Mouse (Mus musculus) ES-E14 (cell line): ENCODE measurements around the gene Pbld2. TPM values are rescaled to one million over a fixed set of nuclear protein-coding genes. Genes with fewer than 3 reads are reported as not detected.
A peak's percentile ranks its signal among the peaks of the same experiment; 100 is the strongest.

ENCODE experiments used
- DNase-seq: peaks from one replicate; pipeline ENCODE4 v3.0.0-alpha.2; 2013; ENCODE audit warnings: low read depth, low spot score
- H3K27ac ChIP-seq: 2 replicates; pipeline ENCODE4 v1.5.1; 2012; ENCODE audit warnings: low read depth, mild to moderate bottlenecking, low read length, moderate library complexity, mixed read lengths; ENCODE audit not compliant: poor library complexity, insufficient read depth, severe bottlenecking
- H3K36me3 ChIP-seq: 2 replicates; pipeline ENCODE4 v1.6.1; 2012; ENCODE audit warnings: mild to moderate bottlenecking, low read length, moderate library complexity, mixed read lengths; ENCODE audit not compliant: control insufficient read depth, poor library complexity, insufficient read depth, severe bottlenecking
- H3K4me1 ChIP-seq, 2 experiments: fragments of 150-350 bp in 1 of 2; sonication (generic) in 1 of 2; 2 replicates each; pipeline ENCODE4 v1.6.1; 2012; ENCODE audit warnings: low read length in 2 of 2, mild to moderate bottlenecking in 1 of 2, mixed read lengths in 1 of 2; ENCODE audit not compliant: control insufficient read depth in 2 of 2, insufficient read depth in 2 of 2, poor library complexity in 1 of 2
- H3K4me3 ChIP-seq, 2 experiments: fragments of 150-350 bp in 1 of 2; sonication (generic) in 1 of 2; 2 replicates each; pipeline ENCODE4 v1.5.1; 2012; ENCODE audit warnings: low read length in 2 of 2, low read depth in 1 of 2, mild to moderate bottlenecking in 1 of 2, mixed read lengths in 1 of 2; ENCODE audit not compliant: insufficient read depth in 1 of 2, poor library complexity in 1 of 2, severe bottlenecking in 1 of 2
- H3K9ac ChIP-seq: 2 replicates; pipeline ENCODE4 v1.6.1; 2012; ENCODE audit warnings: low read depth, mild to moderate bottlenecking, low read length, mixed read lengths; ENCODE audit not compliant: poor library complexity, insufficient read depth, severe bottlenecking
- H3K9me3 ChIP-seq: fragments of 150-350 bp; sonication (generic); 2 replicates; pipeline ENCODE4 v1.6.1; 2012; ENCODE audit warnings: low read depth, mild to moderate bottlenecking, low read length; ENCODE audit not compliant: control insufficient read depth, insufficient read depth
- CHD2 ChIP-seq: IDR thresholded peaks from 2 replicates; pipeline ENCODE4 v1.6.1; 2014; ENCODE audit warnings: mild to moderate bottlenecking, low read depth, low read length, inconsistent platforms
- HCFC1 ChIP-seq: IDR thresholded peaks from 2 replicates; pipeline ENCODE4 v1.6.1; 2012; ENCODE audit warnings: low read length, inconsistent platforms, borderline replicate concordance; ENCODE audit not compliant: insufficient read depth
- MAFK ChIP-seq: IDR thresholded peaks from 2 replicates; pipeline ENCODE4 v1.6.1; 2014; ENCODE audit warnings: mild to moderate bottlenecking, low read depth, low read length, inconsistent platforms; ENCODE audit not compliant: insufficient read depth
- ZC3H11A ChIP-seq: IDR thresholded peaks from 2 replicates; pipeline ENCODE4 v1.6.1; 2012; ENCODE audit warnings: low read depth, mild to moderate bottlenecking, inconsistent platforms, low read length, borderline replicate concordance
- ZNF384 ChIP-seq: IDR thresholded peaks from 2 replicates; pipeline ENCODE4 v1.6.1; 2012; ENCODE audit warnings: low read depth, low read length, inconsistent platforms
- in situ Hi-C, 2 experiments: fragments of 600-800 bp; cut with MboI; formaldehyde crosslinking; loops; one replicate each; pipeline ENCODE4 v1.15.1; 2025; ENCODE audit warnings: low sequenced_read_pairs in 2 of 2, inconsistent platforms in 1 of 2; ENCODE audit not compliant: unreplicated experiment in 2 of 2
- total RNA-seq: library from RNA; depleted of rRNA; stranded (reverse); fragments of 300-350 nt; gene quantifications from 2 replicates; pipeline ENCODE4 v1.2.3, GENCODE M21; 2012; rRNA removed

The Pbld2 gene
- total RNA-seq: 0.58 and 2.1 TPM in 2 replicates

DNA sequence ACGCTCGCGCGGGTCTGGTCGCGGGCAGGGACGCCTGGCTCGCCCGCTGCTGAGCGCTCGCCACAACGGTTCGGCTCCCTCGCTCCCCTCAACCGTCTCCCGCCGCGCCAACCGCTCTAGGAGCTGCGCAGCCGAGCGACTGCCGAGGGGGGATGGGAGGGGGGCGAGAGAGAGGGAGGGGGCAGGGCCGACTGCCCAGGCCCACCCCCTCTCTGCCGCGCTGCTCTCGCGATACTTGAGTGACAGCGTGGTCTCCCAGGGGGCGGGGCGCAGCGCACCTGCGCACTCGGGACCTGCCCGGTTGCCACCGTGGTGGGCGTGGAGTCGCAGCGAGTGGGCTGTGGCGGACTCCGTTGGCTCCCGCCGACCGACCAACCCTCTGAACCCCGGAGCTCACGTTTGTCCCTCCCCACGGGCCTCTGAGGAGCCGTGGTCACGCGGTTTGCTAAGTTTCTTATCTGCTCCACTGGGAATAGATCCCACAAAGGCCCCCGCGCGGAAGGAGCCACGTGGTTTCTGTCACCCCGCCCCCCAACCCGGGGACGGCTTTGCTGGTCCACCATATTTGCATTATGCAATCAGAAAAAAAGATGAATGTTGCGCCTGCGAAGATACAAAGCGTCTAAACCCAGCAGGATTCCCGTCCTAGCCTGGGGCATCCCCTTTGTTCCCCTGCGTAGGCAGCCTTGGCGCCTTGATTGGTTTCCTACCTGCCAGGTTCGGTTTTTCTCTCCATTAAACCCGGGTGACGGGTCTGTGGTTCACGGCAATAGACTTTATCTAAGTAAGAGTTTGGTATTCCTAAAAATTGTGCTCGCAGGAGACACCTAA lies at the start of gene Pbld2, which contains the start of gene Hnrnph3:
Pbld2 (plus strand) TSS at position 567 of the 831 bp plus-strand sequence.
Hnrnph3 (minus strand) TSS at position 469 of the 831 bp plus-strand sequence.
- in situ Hi-C loops: no loop called here

GRCm38 (mm10) chr10:62979667-62980038 lies 44.5 kb upstream of the Pbld2 start:
- Histone ChIP-seq H3K4me1 (peaks cover 0 to 3% of the 10 kb centered on the region in 2 experiments; a peak in 1 of 4 replicates), H3K27ac (no peak overlapping the region), H3K4me3 (peak overlapping the region in 1 of 2 experiments; percentile 58; a peak in 3 of 4 replicates), H3K9me3 (no peaks in the 10 kb centered on the region), H3K9ac (no peak overlapping the region), H3K36me3 (peaks cover 5% of the 10 kb centered on the region; the same call in 1 of the 2 replicates)
- in situ Hi-C loops: no loop called here
- TF ChIP-seq CHD2 (no peak), ZNF384 (no peak), ZC3H11A (no peak), MAFK (no peak), HCFC1 (no peak)
- no peak for DNase-seq

More for the DNA sequence above, at the start of gene Pbld2, which contains the start of gene Hnrnph3:
- H3K4me3 ChIP-seq: peak within 1 kb of the TSS; percentile 76 to 86
- H3K36me3 ChIP-seq: no peaks in the 10 kb centered on the region; the same call in 1 of the 2 replicates
- peak within 1 kb of the TSS; percentile 93 for H3K9ac ChIP-seq
- TF ChIP-seq HCFC1 (peak; percentile 54; the same call in 1 of the 2 replicates), CHD2 (peak; percentile 97), ZC3H11A (no peak), ZNF384 (0 out of 2 replicates have a peak, but pooled peaks have one; percentile 4)
- H3K27ac ChIP-seq: peak within 1 kb of the TSS; percentile 69
- peaks cover 3 to 4% of the 10 kb centered on the region in 2 experiments; a peak in 3 of 4 replicates for H3K4me1 ChIP-seq
- DNase-seq: peak; percentile 93
- no peaks in the 10 kb centered on the region for H3K9me3 ChIP-seq

- Histone ChIP-seq H3K9ac (peak within 1 kb of the TSS; percentile 87), H3K27ac (no peak within 1 kb of the TSS), H3K4me3 (peak within 1 kb of the TSS; percentile 92 to 93), H3K9me3 (no peaks in the 10 kb centered on the region), H3K4me1 (peaks cover 0 to 3% of the 10 kb centered on the region in 2 experiments; a peak in 1 of 4 replicates), H3K36me3 (peaks cover 5% of the 10 kb centered on the region; the same call in 1 of the 2 replicates)
- in situ Hi-C loops: no loop called here
- DNase-seq: peak; percentile 65
- TF ChIP-seq ZC3H11A (no peak), ZNF384 (no peak), CHD2 (no peak; the same call in 1 of the 2 replicates), MAFK (no peak), HCFC1 (no peak)
These were observed 43.8 kb upstream of the Pbld2 start, which contains the start of gene Rufy2 for GRCm38 (mm10) chr10:62980039-62980954. Rufy2 (plus strand) TSS chr10:62980223.

DNA sequence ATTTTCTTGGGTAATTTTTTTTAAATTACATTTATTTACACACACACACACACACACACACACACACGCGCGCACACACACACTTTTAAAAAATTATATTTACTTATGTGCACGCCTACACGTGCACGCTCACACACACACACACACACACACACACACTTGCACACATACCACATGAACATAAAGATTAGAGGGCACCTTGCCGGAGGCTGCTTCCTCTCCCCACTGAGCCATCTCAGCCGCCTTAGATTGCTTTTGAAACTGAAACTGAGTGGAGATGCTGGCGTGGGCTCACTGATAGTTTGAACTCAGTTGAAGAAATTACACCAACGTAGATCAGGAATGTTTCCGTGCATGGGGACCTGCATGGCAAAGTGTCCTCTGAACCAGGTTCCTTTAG lies 40.0 kb upstream of the Pbld2 start:
- in situ Hi-C loops: no loop called here
- no peaks in the 10 kb centered on the region for H3K9me3 ChIP-seq
- peaks cover 0 to 3% of the 10 kb centered on the region in 2 experiments; a peak in 1 of 4 replicates for H3K4me1 ChIP-seq
- H3K4me3 ChIP-seq: no peak overlapping the region
- no peak overlapping the region for H3K9ac ChIP-seq
- peaks cover 6% of the 10 kb centered on the region; the same call in 1 of the 2 replicates for H3K36me3 ChIP-seq
- H3K27ac ChIP-seq: no peak overlapping the region
- no peak for DNase-seq
- TF ChIP-seq ZNF384: no peak
- no peak for TF ChIP-seq ZC3H11A
- TF ChIP-seq MAFK: no peak
- no peak for TF ChIP-seq HCFC1
- TF ChIP-seq CHD2: no peak
